Mouse (Mus musculus) adrenal gland, adult 18-20 months (tissue): ENCODE measurements around the gene Kcp. TPM values are rescaled to one million over a fixed set of nuclear protein-coding genes. Genes with fewer than 3 reads are reported as not detected.

Experiments
- DNase-seq, 2 experiments: peaks; one replicate each; pipeline ENCODE4 v3.0.0; 2021 to 2022; ENCODE audit warnings: low spot score in 2 of 2
- long read RNA-seq, 2 experiments: library from polyadenylated mRNA; stranded (forward); transcript quantifications; one replicate each; pipeline ENCODE4 v2.0.0; 2021
- total RNA-seq, 2 experiments: library from RNA; stranded (reverse); gene quantifications; 1 replicate in 1 of 2; 2 replicates in 1 of 2; pipeline ENCODE4 v1.2.3; 2021

The Kcp gene
- total RNA-seq = 1 to 10 TPM; 2.4 to 7.9 TPM
- long read RNA-seq, experiment 1, partial matches to known transcripts = 6 of 8 reads
- long read RNA-seq, experiment 1, other reads (novel, unspliced or antisense) = 2 of 8 reads
- long read RNA-seq, experiment 2, partial matches to known transcripts = 4 of 4 reads
- long read RNA-seq, experiment 2, other reads (novel, unspliced or antisense) = 0 of 4 reads

DNA sequence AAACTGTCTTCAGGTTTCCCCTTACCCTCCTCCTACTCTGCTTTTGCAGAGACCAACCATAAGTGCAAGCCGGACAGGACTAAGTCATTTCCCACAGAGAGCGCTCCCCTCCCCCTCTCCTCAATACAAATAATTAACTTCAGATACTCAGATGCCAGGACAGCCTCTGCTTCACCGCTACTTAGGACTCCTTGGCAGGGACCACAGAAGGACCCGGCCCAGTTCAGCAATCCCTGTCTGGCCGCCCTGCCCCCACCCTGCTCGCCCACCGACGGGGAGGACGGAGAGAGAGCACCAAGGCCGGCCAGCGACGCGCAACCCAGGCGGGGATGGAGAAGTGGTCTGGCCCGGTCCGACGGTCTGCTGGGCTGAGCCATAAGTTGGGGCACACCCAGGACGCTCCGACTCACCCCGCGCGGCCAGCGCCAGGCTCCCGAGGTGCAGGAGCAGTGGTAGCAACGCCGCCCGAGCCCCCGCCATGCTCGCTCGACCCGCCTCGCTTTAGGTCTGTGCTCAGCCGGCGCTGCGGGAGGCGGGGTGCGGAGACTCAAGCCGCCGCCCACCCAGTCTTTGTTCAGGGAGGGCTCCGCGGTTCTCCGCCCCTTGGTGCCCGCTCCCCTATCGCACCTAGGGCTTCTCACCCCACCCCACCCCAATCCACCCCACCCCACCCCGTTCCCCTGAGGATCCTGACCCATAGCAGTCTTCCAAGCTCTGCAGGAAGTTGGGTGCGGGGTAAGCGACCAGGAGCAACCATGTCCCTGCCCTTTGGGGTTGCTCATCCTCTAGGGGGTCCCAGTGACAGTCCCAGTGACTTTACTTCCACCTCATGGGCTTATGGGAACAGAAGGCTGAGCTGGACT is at the start of gene Kcp:
Gene Kcp (minus strand): TSS at position 506 of the 863 bp plus-strand sequence.
- no peak for DNase-seq

DNA sequence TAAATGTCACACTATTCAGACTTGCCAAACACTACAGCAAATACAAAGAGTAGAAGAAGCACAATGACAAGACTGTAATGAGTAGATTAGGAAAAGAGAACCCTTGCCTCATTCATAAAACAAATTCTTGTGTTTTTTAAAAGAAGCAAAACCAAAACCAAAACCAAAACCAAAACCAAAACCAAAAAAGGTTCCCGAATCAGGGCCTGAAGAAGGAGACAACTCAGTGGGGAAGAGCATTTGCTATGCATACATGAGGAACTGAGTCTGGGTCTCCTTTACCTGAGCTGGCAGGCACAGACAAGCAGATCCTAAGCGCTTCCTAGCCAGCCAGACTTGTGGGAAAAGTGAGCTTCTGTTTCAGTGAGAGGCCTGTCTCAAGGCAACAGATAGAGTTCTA is 49.4 kb upstream of the Kcp start:
- no peak for DNase-seq

DNA sequence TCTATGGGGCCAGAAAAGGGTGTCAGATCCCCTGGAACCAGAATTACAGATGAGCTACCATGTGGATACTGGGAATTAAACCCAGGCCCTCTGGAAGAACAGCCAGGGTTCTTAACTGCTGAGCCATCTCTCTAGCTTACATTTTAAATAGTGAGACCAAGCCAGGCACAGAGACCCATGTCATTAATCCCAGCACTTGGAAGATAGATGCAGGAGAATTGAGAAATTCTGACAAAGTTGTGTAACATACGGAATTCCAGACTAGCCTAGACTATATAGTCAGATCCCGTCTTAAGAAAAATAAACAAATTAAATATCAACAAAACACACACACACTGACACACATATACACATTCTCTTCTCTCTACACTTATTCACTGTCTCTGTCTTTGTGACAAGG is 44.8 kb upstream of the Kcp start:
- DNase-seq = no peak

DNA sequence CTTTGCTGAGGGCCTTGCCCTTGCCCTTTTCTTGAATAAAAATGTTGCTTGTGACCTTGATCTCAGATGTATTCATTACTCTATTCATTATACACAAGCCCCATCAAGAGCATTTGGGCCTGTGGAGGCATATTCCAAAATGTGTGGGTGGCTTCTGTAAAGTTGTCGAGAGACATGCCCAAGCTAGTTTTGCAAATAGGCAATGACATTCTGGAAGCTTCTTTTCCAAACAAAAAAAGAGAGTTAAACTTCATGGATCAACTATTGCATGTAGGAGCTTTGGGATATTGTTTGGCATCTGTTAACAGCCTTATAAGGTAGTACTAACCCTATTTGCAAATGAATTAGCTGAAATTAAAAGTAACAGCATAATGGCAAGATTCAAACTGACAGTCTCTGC is 40.3 kb upstream of the Kcp start:
- no peak for DNase-seq

DNA sequence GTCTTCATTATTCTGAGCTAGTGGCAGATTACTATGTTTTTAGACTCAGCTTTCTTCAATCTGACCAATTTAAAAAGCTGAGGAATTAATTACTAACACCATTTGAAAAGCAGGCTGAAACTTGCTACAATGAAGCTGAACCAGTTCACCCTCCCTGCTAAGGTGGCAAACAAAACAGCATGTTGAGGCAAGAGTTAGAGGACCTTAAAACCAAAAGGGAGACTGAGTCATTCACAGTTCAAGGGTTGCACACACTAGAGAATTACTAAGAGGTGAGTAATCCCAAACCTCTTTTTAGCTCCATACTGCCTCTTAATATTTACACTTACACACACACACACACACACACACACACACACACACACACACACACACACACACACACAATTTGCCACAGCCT is 39.8 kb upstream of the Kcp start:
- DNase-seq = no peak

DNA sequence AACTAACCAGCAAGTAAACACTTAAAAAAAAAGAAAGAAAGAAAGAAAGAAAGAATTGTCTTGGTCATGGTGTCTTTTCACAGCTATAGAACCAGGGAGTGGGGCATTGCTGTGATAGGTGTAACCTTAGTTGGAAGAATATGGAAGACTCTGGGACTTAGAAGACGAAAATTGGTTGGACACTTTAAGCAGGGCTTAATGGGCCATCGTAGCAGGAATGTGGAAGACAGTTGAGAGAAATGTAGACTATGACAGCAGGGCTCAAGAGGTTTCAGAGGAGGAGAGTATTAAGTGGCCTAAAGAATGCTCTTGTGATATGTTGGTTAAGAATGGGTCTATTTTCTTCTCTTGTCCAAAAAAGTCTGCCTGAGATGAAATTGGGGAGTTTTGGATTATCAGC is 37.9 kb upstream of the Kcp start:
- no peak for DNase-seq

DNA sequence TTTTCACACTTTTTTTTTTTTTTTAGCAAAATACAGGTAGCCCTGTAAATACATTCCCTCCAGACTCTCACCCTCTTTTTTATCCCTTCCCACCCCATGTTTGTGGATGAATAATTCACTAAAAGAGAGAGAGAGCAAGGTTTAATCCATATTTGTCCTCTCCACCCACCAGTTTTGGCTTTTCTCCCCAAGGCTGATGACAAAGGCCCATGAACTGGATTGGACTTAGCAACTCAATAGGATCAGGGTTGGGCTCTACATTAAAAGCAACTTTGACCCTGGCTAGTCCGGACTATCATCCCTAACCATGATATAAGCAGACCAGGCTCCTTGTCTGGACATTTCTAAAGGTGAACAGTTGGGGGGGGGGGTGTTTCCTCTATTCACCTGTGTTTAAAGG is 33.2 kb upstream of the Kcp start:
- DNase-seq = no peak

DNA sequence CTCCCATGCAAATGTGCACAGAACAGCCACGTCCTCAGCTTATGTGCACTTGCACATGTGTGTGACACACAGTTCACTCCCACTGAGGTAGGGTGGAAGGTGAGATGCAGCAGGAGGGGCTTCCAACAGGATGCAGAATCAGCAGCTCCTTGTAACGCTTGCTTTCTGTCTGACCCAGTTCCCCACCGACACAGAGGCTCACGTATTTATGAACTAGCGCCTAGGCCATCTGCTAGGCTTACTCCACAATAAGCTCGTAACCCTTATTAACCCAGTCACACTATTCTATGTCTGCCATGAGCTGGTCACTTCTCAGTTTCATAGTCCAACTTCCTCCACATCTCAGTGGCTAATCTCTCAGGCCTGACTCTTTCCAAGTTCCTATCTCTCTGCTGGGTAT is 32.5 kb upstream of the Kcp start:
- no peak for DNase-seq

DNA sequence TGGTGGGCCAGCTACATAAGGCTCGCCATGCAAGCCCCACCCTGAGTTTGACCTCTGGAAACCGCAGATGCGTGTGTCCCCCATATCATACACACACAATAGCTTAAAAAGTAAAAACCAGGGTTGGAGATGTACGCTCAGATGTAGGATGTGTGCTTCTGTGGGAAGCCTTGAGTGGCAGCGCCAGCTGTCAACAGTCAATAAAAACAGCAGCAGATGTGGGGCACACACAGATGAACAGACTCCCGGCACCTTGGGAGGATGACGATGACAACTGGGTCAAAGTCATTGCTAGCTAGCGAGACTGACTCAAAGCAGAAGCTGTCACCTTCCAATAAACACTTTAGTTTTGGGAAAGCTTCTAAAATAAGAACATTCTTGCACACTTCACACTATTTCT is 31.8 kb upstream of the Kcp start:
- DNase-seq = no peak

DNA sequence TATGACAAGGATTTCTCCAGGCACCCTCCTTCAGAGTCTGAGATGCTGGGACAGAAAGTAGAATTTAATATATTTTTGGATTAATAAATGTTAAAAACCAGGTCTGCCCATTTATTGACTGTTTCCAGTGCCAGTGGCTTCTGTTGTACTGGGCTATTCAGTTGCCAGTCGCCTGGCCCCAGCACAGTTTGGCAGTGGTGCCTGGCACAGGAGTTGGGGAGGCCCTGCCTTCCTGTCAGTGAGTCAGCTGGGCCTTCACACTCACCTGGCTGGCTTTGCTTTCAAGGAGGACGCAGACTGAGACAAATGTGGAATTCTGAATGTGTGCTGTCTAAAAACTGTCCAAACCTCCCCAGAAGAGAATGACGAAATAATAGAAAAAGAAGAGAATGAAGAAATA is 29.5 kb upstream of the Kcp start:
- no peak for DNase-seq

DNA sequence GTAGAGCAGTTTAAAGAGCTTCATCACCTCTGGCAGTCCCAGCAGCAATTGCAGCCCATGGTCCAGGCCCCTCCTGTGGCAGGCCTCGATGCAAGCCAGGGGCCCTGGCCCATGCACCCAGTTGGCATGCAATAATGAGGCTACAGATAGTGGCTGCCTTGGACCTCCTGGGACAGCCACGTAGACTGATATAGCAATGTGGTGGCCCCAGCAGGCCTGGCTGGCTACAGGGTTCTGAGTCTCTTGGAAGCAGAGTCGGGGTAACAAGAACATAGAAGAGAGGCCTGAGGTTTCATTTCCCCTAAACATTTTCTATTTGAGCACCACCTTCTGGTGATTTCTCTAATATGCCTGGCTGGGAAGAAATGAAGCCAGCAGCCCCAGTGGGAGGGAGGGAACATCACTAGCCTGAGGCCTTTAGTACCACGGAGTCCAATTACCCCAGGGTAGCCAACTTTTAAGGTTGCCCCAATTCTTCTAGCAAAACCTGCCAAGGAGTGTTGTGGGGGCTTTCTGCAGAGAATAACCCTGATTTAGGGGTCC is 29.0 kb upstream of the Kcp start:
- DNase-seq = no peak

DNA sequence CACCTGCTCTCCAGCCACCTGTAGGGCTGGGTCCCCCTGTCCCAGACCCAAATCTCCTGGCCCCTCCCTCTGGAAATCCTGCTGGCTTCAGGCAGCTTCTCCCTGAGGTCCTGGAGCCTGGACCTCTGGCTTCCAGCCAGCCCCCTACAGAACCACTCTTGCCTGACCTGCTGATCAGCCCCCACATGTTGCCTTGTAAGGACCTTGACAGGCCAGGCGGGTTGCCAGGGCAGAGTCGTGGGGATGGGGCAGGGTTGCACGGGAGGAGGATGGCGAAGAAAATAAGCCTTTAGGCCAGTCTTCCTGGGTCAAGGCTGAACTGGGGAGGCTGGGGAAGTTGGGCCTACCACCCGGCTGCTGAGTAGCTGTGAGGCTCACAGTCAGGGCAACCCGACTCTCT is 27.6 kb upstream of the Kcp start:
- peak in 1 of 2 experiments; percentile 26 for DNase-seq

DNA sequence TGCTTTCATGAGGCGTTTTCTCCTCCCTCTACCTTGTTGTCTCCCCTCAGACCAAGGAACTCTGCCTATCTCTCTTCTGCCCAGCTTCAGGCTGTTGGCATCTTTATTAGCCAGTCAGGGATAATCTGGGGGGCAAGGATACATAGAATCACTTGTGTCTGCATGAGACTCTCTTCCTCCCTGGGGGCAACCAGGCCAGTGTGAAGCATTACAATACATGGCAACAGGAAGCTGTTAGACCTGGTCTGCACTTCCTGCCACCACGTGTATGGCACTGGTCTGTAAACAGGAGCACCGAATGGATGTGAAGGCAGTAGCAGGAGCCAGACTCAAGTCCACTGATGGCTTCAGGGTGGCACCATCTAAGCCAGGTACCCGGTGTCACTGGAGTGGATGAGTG is 22.3 kb upstream of the Kcp start:
- no peak for DNase-seq

DNA sequence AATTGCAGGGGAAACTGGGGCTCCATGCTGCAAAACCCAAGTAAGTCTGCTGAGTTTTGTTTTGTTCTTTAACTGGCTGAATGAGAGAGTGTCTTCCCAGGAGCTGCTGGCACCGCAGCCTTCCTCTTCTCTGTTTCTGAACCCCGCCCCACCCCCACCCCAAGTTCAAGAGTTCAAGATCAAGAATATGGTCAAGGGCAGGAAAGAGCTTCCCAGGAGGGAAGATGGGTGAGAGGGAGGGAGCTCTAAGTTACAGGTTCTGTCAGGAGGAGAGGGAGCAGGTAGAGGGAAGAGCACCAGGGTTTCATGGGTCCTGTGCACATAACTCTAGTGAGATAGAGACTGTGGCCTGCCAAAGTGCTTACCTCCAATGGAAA is 21.7 kb upstream of the Kcp start:
- no peak for DNase-seq

DNA sequence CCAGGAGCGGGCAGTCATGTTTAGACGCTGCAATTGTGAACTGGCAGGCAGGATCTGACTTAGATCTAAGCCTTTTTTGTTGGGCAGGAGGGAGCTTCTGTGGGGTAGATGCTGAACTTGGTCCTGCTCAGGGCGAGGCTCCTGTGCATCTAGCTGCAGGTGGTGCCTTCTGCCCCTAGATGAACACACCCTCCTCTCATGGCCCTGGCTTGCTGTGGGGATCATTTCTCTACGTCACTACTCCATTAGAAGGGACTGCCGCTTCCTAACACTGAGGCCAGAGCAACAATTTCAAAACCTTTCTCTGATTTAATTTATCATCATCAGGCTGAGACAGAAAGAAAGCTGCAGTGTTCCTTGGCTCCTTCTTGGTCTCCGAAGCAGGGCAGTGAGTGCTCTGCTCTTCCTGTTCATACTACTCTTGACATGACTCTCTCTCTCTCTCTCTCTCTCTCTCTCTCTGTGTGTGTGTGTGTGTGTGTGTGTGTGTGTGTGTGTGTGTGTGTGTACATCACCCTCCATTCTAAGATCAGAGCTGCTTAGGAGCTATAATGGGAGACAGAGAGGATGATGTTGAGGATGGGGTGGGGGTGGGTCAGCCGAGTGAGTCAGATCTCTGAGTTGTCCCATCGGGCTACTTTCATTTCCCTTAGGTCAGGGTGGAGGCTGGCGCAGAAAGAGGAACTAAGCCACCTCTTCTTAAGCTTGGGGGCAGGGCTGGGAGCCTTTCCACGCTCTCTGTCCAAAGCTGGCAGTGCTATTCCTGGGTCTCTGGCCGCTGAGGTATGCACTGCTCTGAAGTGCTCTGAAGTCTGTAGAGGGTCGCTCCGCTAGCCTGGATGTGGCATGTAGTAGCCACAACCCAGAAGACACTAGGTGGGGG is 21.1 kb upstream of the Kcp start:
- DNase-seq = no peak

DNA sequence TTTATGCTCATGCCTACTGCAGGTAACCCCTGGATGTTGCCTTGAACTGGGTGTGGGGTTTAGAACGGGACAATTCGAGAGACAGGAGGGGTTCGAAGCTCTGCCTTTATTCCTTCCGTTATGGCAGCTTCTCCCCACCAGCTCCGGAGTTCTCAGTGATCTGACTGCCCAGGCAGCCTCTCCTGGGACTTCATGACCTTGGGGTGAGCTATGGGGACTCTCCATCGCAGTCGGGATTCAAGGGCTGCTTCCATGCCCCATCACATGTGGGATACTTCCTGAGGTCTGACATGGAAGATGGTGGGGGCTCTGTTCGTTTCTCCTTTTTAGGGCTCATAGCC is 20.4 kb upstream of the Kcp start:
- DNase-seq = no peak

DNA sequence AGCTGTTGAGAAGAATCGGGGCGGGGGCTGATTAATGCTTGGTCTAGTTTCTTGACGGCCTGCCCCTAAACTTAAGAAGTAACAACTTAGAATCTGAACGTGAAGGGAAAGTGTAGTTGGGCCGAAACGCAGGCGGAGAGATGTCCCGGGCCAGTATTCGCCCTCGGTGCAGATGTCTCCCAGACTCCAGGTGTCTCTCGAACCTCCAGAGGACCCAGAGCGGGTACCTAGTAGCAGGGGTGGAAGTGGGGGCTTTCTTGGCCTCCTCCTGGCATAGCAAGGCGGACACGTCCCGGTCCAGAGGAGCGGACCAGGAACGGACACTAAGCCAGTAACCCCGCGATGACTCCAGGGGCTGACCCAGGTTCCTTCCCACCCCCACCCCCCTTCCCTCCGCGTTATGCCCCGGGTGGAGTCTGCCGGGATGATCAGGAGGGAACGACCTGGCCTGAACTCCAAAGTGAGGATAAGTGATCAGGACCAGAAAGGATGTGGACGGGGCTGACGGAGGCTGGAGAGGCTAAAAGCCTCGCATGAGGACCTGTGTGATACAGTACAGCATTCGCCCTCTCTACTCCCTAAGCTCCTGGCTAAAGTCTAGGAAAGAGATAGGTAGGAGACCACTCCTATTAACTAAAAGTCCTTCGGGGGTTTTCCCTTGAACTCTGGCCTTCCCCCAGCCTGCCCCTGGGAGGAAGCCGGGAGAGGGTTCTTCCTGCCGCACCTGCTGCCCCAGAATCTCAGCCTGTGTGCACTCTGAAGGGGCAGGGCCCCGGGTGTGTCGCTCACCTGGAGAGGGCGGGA is 19.8 kb upstream of the Kcp start:
- no peak for DNase-seq

DNA sequence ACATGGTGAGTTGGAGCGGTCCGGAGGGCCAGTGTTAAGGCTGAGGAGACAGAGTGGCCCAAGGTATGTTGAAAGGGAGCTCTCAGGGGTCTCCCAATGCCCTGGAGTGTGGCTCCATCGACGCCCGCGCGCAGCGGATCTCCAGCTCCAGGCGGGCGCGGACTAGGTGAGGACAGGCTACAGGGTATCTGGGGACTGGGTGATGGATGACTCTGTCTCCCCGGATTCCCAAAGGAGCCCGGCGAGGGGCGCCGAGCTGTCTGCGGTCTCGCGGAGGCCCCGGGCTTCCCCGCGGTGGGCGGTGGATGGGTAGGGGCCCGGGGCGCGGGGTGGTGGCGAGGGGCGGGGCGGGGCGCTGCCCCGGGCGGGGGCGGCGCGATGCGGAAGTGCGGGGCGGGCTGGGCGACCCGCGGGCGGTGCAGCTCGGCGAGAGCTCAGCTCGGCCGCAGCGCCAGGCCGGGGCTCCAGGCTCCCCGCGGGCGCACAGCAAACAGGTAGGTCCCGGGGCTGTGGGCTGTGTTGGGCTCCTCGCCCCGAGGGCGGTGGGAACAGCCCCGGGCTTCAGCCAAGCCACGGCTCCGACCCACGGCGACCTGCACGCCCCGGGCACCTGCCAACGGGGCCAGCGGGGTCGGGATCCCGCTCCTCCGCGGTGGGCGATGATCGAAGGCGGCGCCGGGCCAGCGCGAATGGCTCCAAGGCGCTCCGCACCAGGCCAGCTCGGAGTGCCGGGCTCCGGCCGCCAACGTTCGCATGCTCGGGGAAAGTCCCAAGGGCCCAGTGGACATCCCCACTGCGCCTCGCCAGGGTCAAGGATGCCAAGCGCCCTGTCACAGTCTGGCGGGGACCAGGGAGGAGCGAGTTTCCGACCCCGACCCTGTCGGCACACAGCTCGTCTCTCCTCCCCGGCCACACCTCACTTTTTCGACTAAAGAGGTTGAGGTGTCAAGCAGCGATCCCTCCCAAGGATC is 18.8 kb upstream of the Kcp start, which contains the start of gene Irf5:
Gene Irf5 (plus strand): TSS at position 345 of the 971 bp plus-strand sequence.
- peak in 1 of 2 experiments; percentile 39 for DNase-seq

DNA sequence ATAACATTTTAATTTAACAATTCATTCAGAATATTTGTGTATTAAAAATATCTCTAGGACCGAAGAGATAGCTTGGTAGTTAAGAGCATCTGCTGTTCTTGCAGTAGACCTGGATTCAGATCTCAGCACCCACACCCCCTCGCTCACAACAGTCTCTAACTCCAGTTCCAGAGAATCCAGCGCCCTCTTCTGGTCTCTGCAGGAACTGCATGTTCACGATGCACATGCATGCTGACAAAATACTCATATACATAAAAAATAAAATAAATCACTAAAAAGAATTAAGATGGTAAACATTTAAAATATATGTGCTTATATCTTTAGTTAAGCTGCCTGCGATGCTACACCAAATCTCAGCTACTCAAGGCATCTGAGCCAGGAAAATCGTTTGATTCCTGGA is 17.5 kb upstream of the Kcp start:
- no peak for DNase-seq

DNA sequence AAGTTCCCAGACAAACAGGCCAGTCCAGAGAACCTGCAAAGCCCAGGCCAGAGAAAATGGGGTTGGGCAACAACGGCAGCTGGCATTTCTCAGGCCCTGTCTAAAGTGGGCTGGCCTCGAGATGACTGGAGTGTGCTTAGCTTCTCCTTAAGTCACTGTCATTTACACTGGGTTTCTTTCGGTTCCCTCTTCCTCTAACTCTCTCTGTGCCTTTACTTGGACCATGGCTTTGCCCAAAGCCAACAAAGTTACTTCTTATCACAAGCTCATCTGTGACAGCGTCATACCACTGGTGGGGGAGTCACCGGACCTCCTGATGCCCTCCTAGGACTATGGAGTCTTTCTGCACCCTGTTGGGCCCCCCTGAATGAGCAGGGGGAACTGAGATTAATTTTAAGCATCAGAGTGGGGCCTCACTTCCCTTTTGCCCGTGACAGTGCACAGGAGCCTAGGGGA is 16.3 kb upstream of the Kcp start:
- DNase-seq = no peak
